Comparison of ENCODE assay signal across 19 mouse cellular contexts in genomic region chr16:37857495-37857894, GRCm38 (mm10). TPM values are rescaled to one million over a fixed set of nuclear protein-coding genes. Genes with fewer than 3 reads are reported as not detected.
DNase-seq lines count a peak whose midpoint lies in the region; ATAC-seq lines count a peak whose summit lies in the region.
"Had no signal": no experiment of that assay in that cellular context is flagged by ENCODE, and none has a peak within 500 bp of the region (broad histone marks: within the 10 kb centered on the region; RNA-seq: fewer than 3 reads in every experiment).

No protein-coding gene starts in this region.

- no peak overlapping the region for H3K9ac ChIP-seq in kidney, embryonic 14.5 days (ENCODE audit: low read depth, low read length)
- H3K9ac ChIP-seq: embryonic facial prominence, embryonic 13.5 days; forebrain, embryonic 12.5 days; heart, embryonic 12.5 days had no signal

- no peaks in the 10 kb centered on the region for H3K36me3 ChIP-seq in kidney, embryonic 14.5 days (ENCODE audit: control insufficient read depth, insufficient read depth, low read length)
- H3K36me3 ChIP-seq: embryonic facial prominence, embryonic 13.5 days; forebrain, embryonic 12.5 days; heart, embryonic 12.5 days had no signal

- no peak overlapping the region for H3K4me3 ChIP-seq in kidney, embryonic 14.5 days (ENCODE audit: low read length)
- H3K4me3 ChIP-seq: embryonic facial prominence, embryonic 13.5 days; forebrain, embryonic 12.5 days; heart, embryonic 12.5 days had no signal

- WGBS in kidney, embryonic 14.5 days: 72% methylated on average over 8 of the region's 8 CpGs

- intact Hi-C loops in left cerebral cortex, postnatal 10 days (cut with DNase I): no loop called here

- H3K4me2 ChIP-seq in kidney, embryonic 14.5 days (replicated peaks; ENCODE audit: low read depth, low read length): no peak overlapping the region
- H3K4me2 ChIP-seq: embryonic facial prominence, embryonic 13.5 days; forebrain, embryonic 12.5 days; heart, embryonic 12.5 days had no signal

- H3K9me3 ChIP-seq in kidney, embryonic 14.5 days (ENCODE audit: control insufficient read depth, low read length): no peaks in the 10 kb centered on the region
- H3K9me3 ChIP-seq: embryonic facial prominence, embryonic 13.5 days; forebrain, embryonic 12.5 days had no signal

- H3K27me3 ChIP-seq in kidney, embryonic 14.5 days (ENCODE audit: control insufficient read depth, insufficient read depth, low read length): no peaks in the 10 kb centered on the region
- H3K27me3 ChIP-seq: CH12.LX; embryonic facial prominence, embryonic 13.5 days; forebrain, embryonic 12.5 days; heart, embryonic 12.5 days; Patski had no signal

- peak; percentile 87 for DNase-seq in kidney, adult 11 months
- peak; percentile 94 for DNase-seq in kidney, adult 9 months
- peak; percentile 43 for DNase-seq in kidney, postnatal 10 days
- DNase-seq in left cerebral cortex, adult 18-20 months (ENCODE audit: low spot score in 2 of 2): no peak
- DNase-seq in left cerebral cortex, postnatal 10 days (ENCODE audit: extremely low spot score in 1 of 2, low spot score in 2 of 2): no peak
- DNase-seq: adrenal gland, postnatal 14 days; cerebellum, adult 18-20 months; cerebellum, adult 9-11 months; cerebellum, postnatal 36 days; gastrocnemius, postnatal 14 days; heart, postnatal 36 days had no signal

- no peak for ATAC-seq in kidney, embryonic 14.5 days (ENCODE audit: low FRiP score, low TSS enrichment)
- ATAC-seq: activated CD4-positive, CD25-positive, alpha-beta regulatory T cell, adult 4 months; forebrain, embryonic 16.5 days; Patski had no signal

- H3K27ac ChIP-seq in kidney, embryonic 14.5 days (ENCODE audit: low read depth, low read length): no peak overlapping the region
- H3K27ac ChIP-seq: embryonic facial prominence, embryonic 13.5 days; forebrain, embryonic 12.5 days had no signal

- H3K4me1 ChIP-seq in kidney, embryonic 14.5 days (ENCODE audit: control insufficient read depth, insufficient read depth, low read length): 0 out of 2 replicates have a peak, but pooled peaks cover 3% of the 10 kb centered on the region
- H3K4me1 ChIP-seq: forebrain, embryonic 12.5 days had no signal

RNA-seq across cellular contexts. Expression of gene Gm36028, which starts 3.5 kb away (rescaled TPM):
- 0.26 TPM in 1 of 2 replicates, not detected in the other for polyA plus RNA-seq in kidney, embryonic 14.5 days (2014; fragmentation: Nextera tagmentation; extraction: Ambion mirVana)
- total RNA-seq in left cerebral cortex, adult 18-20 months (2021): not detected
- under 1 TPM in 1 of 2 experiments, not detected in 1; 0.32 TPM for total RNA-seq in left cerebral cortex, postnatal 10 days (2021)
- total RNA-seq: CH12.LX; gastrocnemius, postnatal 14 days had no signal
- polyA plus RNA-seq: activated CD4-positive, CD25-positive, alpha-beta regulatory T cell, adult 4 months had no signal

RNA-seq across cellular contexts. Expression of gene Lrrc58, which starts 10.7 kb away (rescaled TPM):
- polyA plus RNA-seq in kidney, embryonic 14.5 days (2014; fragmentation: Nextera tagmentation; extraction: Ambion mirVana): 51.5 and 78.1 TPM in 2 replicates
- 10 to 100 TPM; 93.4 to 97.3 TPM for total RNA-seq in left cerebral cortex, adult 18-20 months (2021)
- 100 to 1,000 TPM; 101 to 114 TPM for total RNA-seq in left cerebral cortex, postnatal 10 days (2021)

RNA-seq across cellular contexts. Expression of gene Gpr156, which starts 58.8 kb away (rescaled TPM):
- 0.57 and 1.1 TPM in 2 replicates for polyA plus RNA-seq in kidney, embryonic 14.5 days (2014; fragmentation: Nextera tagmentation; extraction: Ambion mirVana)
- total RNA-seq in left cerebral cortex, adult 18-20 months (2021): under 1 TPM; 0.37 to 0.67 TPM
- total RNA-seq in left cerebral cortex, postnatal 10 days (2021): 1 to 10 TPM; 1.3 to 1.4 TPM
- total RNA-seq: heart, postnatal 36 days had no signal
- polyA plus RNA-seq: activated CD4-positive, CD25-positive, alpha-beta regulatory T cell, adult 4 months had no signal

Comparison
In these comparisons a context has a peak if more than half of its experiments do, and no peak if none do; other contexts are left out.
1. DNase-seq: peak in kidney, adult 11 months (single experiment), kidney, adult 9 months (single experiment) and kidney, postnatal 10 days (single experiment); none in left cerebral cortex, adult 18-20 months (0 of 2) and left cerebral cortex, postnatal 10 days (0 of 2).